Mouse (Mus musculus) adrenal gland, postnatal 4 days (tissue): ENCODE data around the gene Mitf. TPM values are rescaled to one million over a fixed set of nuclear protein-coding genes. Genes with fewer than 3 reads are reported as not detected.

ENCODE experiments used
- DNase-seq, 2 experiments: peaks; one replicate each; pipeline ENCODE4 v3.0.0; 2021 to 2022; ENCODE audit warnings: low spot score in 2 of 2, mixed read lengths in 2 of 2
- total RNA-seq, 2 experiments: library from RNA; stranded (reverse); gene quantifications; 2 replicates each; pipeline ENCODE4 v1.2.3; 2021

Mitf gene
- total RNA-seq, 2 experiments from 2014 or later = 5.9 to 6.9 TPM

DNA sequence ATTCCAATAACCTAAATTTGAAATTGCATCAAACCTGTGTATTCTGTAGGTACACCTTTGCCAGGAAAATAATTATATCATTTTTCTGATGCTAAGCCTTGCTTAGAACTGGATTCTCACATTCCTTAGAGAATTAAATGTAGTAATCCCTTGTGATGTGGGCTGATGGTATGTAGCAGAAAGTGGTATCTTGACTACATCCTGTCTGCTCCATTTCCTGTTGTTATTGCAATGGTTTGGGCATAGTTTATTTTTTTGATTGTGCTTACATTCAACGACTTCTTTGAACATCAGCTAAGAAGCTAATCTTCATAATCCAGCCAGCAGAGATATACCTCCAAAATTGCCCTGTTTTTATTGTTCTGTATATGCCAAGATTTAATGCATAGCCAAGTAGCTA lies 217.0 kb downstream of the Mitf start:
- no peak for DNase-seq

- no peak for DNase-seq
Observed at GRCm38 (mm10) chr6:98038513-98038912, 231.7 kb downstream of the Mitf start.

DNA sequence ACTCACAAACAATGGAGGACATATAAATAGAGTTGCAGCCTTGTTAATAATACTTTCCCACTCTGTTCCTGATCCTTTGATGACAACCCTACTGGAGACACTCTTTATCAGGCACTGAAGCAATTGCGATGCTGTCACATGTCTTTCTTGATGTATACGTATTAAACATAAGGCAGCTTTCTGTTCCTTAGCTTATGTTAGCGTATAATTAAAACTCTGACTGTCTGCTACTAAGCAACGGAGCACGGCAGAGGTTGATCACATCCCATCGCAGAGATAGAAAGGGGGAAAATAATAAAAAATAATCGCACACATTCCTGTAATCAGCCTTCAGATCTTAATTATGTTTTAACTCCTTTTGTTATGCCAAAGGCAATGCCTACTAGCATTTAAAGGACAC lies 234.9 kb downstream of the Mitf start:
- DNase-seq = no peak

- no peak for DNase-seq
Observed at GRCm38 (mm10) chr6:98046295-98047108, 239.7 kb downstream of the Mitf start.

- no peak for DNase-seq
Observed at GRCm38 (mm10) chr6:98047741-98048140, 240.9 kb downstream of the Mitf start.

- no peak for DNase-seq
Observed at GRCm38 (mm10) chr6:98048671-98049438, 242.0 kb downstream of the Mitf start.

DNA sequence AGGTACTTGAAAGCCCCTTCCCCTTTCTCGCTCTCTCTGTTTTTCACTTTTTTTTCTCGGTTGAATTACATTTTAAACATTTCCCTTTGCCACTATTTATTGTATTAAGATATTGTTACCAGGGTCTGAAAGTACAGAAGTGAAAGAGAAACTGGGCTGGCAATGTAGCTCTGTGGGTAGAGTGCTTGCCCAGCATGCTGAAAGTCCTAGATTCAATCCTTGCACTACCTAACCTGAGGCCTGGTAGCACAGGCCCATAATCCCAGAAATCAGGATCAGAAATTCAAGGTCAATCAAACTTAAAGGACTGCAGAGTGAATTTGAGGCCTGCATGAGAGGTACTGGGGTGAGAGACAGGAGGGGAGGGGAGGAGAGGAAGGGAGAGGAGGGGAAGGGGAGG lies 242.7 kb downstream of the Mitf start:
- no peak for DNase-seq

DNA sequence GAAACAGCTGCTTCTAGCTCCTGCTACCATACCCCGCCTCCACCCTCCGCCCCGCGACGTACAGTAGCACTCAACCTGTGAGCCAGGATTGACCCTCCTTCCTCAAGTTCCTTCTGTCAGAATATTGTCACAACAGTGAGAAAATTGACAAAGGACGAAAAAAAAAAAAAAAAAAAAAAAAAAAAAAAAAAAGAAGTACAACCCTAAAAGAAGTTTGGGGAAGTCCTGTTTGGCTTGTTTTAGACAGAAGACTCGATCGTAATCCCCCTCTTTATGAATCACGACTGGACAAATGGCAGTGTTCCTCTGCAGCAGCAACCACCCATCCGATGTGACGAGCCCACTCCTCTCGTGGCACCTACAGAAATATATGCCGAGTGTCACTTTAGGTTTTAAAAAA lies 255.0 kb downstream of the Mitf start:
- DNase-seq = no peak

DNA sequence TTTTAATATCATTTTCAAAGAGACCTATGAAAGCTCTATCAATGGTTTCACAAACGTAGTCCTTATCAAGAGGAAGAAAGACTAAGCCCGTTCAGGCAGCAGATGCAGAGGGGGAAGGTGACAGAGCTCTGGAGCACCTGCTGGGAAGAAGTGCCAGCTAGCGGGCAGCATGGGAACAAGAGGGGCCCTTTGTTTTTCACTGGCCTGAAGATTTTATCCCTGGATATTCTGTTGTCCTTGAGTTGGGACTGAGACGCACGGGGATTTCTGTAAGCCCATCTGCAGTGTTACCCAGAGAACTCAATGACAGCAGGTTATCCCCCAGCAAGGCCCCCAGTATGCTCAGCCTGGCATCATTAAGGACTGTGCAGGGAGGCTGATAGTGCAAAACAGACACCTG lies 258.1 kb downstream of the Mitf start:
- no peak for DNase-seq

- no peak for DNase-seq
Observed at GRCm38 (mm10) chr6:98066420-98066819, 259.6 kb downstream of the Mitf start.

Other genes starting within 250 kb of the Mitf start
- gene Frmd4b, start 189.5 kb upstream of the Mitf start, total RNA-seq = 10 to 100 TPM; 34.4 to 41.6 TPM